Mouse (Mus musculus): ENCODE measurements around the gene Ift172.

Gene Ift172

GRCm38 (mm10) chr5:31290521-31291360 is at the start of gene Ift172:
TSS of gene Ift172 (minus strand) at chr5:31291116.
- DNase-seq, result peak; percentile 98

DNA sequence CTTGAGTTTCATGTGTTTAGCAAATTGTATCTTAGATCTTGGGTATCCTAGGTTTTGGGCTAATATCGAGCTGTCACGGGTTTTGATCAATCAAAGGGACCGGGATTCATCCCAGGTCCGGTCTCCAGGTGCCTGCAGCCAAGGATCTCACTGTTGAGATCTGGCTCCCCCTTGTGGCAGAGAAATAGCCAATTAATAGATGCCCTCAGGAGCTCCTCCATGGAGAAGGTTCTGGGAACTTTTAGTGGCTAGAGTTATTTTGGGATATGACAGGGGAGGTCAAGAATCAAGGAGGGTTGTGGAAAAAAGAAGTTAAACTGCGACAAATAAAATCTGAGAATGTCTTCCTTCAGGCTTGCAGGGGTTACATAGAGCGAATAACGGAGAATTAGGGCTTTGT is 37.3 kb upstream of the Ift172 start:
- peak; percentile 81 for DNase-seq

- DNase-seq, result peak; percentile 32
These were observed 35.9 kb upstream of the Ift172 start for GRCm38 (mm10) chr5:31326850-31327249.

GRCm38 (mm10) chr5:31324085-31324484 is 33.2 kb upstream of the Ift172 start:
- no peak for DNase-seq

GRCm38 (mm10) chr5:31322776-31323175 is 31.9 kb upstream of the Ift172 start:
- no peak for DNase-seq

GRCm38 (mm10) chr5:31312806-31313205 is 21.9 kb upstream of the Ift172 start:
- DNase-seq, result no peak

DNA sequence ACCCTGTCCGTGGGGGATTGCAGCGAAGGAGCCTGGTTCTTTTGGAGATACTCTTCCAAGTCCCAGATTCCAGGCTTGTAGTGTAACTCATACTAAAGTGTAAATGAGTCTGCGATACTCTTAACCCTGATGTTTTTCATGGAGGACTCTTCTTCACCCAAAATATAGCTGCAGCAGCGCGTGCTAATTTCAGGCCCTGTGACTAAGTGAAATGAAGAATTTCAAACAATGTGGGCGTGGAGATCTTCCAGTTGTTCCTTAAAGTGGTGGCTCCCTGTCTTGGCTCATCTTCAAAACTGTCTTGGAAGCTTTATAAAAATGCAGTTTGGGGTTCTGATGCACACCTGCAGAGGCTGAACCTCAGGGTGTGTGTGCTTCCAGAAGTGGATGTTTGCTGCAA is 12.2 kb upstream of the Ift172 start:
- DNase-seq, result no peak

GRCm38 (mm10) chr5:31301866-31302265 is 10.9 kb upstream of the Ift172 start:
- DNase-seq, result no peak

- DNase-seq, result no peak
These were observed 7.6 kb upstream of the Ift172 start for GRCm38 (mm10) chr5:31298486-31298885.

- no peak for DNase-seq
These were observed 7.1 kb upstream of the Ift172 start for GRCm38 (mm10) chr5:31297981-31298380.

DNA sequence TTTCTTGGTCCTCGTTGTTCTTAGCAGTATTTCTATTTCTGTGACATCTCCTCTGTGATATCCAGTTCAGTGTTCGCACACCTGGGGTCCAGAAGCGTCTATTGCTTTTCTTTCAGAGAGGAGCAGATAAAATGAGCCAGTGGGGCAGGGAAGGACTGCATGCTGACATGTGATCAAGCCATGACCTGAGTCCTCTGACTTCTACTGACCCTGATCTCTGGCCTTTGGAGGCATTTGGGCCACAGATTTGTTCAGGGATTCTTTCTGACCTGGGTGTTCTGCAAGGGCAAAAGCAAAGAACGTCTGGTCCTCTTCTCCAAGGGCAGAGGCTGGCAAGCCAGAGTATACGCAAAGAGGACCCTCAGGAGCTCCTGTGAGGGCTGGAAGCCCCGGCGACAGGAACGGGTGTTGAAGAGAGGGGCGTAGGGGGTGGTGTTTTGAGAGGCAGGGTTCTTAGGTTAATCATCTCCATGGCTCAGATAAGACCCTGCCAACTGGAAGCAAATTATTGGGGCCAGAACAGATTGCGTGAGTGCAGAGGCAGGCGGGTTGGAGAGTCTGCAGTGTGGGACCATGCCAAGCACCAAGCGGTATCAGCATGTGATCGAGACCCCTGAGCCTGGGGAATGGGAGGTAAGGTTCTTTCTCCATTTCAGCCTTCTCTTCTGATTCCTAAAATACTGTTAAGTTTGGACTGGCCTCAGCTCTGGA is 6.3 kb upstream of the Ift172 start, which contains the start of gene Gckr:
Gckr (plus strand) TSS at position 397 of the 711 bp plus-strand sequence.
- no peak for DNase-seq

- peak; percentile 81 for DNase-seq
These were observed 4.8 kb upstream of the Ift172 start, which contains the start of gene Fndc4 for GRCm38 (mm10) chr5:31295606-31296141. TSS of gene Fndc4 (minus strand) at chr5:31296080.

DNA sequence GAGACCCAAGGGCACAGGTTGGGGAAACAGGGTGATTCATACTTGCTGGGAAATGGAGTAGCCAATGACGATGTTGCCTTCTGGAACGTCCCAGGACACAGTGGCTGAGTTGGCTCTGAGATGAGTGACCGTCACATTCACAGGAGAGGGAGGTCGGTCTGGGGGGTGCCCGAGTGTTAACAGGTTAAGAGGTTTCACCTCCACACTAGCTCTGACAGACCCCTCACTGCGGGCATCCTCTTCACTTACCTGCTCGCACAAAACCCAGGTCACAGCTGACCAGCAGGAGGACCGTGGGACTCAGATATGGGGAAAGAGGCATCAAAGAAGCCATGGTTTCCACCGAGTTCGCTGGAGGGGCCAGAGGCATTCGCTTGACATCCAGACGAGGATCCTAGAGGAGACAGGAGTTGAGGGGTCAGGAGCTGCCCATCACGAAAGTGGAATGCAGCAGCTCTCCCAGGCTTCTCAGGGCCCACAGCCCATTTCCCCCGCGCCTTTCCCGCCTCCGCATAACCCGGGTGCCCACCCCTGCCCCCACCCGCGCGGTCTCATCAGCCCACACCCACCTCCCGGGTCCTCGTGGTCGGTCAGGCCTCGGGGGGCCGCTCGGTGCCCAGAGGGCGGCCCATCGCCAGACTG is 4.2 kb upstream of the Ift172 start:
- DNase-seq, result no peak

GRCm38 (mm10) chr5:31291361-31291688 is 409 bp upstream of the Ift172 start:
- no peak for DNase-seq

GRCm38 (mm10) chr5:31289626-31290230 is 1.2 kb downstream of the Ift172 start:
- DNase-seq, result peak; percentile 17

DNA sequence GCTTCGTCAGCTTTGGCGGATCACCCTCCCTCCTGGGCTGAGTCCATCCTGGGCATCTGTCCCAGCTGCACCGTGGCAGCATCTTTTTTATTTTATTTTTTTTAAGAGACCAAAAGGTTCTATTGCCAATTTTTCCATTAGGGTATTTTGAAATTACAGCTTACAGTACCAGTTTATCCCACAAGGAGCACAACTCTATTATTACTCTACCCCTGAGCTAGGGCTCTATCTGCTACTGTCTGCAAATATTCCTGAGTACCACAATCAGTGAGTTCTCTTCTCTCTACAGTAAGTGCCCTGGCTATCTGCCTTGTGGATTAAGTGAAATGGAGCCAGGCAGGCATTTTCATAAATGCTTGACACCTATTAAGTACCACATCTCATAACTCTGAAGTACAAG is 2.3 kb downstream of the Ift172 start:
- DNase-seq, result no peak

GRCm38 (mm10) chr5:31288225-31288624 is 2.7 kb downstream of the Ift172 start:
- DNase-seq, result no peak

DNA sequence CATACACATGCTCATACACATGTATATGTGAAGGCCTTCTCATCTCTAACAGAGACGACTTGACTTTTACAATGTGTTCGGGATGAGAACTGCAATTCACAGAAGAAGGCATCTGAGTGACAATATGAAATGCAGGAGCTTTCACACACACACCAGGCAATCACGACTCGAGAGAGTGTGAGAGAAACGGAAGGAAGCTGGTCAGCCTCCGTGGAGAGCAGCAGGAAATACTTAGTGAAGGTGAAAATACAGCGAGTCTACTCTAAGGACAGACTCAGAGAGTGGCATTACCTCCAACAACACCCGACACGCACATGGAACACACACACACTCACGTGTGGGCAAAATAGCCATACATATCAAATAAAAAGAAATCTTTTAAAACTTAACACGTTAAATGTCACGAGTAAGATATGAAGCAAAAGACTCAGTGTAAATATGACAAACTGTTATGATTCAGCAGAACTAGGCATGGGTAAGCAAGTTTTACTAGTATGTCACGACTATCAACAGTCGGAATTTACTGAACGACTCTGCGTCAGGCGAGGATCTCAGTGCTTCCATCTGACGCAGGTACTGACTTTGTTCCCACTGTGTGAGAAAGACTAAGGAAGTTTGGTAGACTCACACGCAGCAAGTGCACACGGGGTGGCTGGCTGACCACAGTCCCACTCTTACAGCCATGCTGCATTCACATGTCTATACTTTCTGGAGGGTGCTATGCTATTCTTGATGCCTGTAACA is 11.5 kb downstream of the Ift172 start:
- no peak for DNase-seq

- no peak for DNase-seq
These were observed 17.9 kb downstream of the Ift172 start for GRCm38 (mm10) chr5:31273018-31273417.

GRCm38 (mm10) chr5:31267686-31268085 is 23.2 kb downstream of the Ift172 start:
- peak; percentile 51 for DNase-seq

DNA sequence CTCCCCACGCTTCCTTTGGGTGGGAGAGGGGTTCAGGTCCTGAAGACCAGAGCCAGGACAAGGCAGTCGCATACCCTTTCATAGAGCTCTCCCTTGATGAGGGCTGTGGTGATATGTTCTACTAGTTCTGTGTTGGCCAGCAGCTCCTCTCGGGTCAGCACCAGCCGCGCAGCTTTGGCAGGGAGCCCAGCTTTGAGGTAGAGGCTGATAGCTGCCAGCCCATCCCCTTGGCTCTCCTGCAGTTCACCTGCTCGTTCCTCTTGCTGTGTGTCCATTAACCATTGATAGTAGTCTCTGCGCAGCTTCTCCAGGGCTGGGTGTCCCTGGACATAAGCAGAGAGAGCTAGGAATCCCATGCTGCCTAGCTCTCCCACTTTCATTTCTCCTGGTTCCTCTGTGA is 24.8 kb downstream of the Ift172 start:
- no peak for DNase-seq

GRCm38 (mm10) chr5:31257616-31258015 is 33.3 kb downstream of the Ift172 start:
- DNase-seq, result no peak
